Mouse (Mus musculus): ENCODE measurements around the gene G6pc2.
A peak's percentile ranks its signal among the peaks of the same experiment; 100 is the strongest.

Gene G6pc2

DNA sequence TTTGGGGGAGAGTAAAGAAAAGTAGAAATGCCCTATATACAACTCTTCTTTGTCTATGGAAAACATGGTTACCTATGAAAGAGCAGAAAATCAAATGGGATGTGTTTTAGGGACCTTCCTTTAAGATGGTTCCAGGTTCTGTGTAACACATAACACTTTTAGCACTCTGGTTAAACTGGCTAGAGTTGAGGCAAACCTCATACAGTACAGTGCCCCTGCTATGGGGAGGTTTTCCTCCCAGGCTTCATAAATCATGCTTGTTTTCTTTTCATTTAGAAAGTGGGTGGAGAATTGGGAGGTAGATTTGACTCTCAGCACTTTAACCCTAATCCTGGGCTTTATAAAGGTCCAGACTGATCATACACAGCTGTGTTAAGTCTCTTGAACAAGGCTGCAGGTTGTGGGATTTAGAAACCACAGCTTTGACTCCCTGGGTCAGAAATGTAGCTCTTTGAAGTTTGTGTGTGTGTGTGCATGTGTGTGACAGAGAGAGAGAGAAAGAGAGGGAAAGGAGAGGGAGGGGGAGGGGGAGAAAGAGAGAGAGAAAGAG, 53.3 kb downstream of the G6pc2 start:
- peaks cover 13% of the 10 kb centered on the region for H3K9me3 ChIP-seq (ENCODE audit: low read length)
- H3K36me3 ChIP-seq (ENCODE audit: insufficient read depth, low read length), result no peaks in the 10 kb centered on the region
- TF ChIP-seq NANOG (IDR thresholded peaks at IDR 0.05; ENCODE audit: borderline replicate concordance, low read length) (no peak), POU5F1 (IDR thresholded peaks at IDR 0.05; ENCODE audit: borderline replicate concordance, low read length) (no peak), CTCF (conservative IDR thresholded peaks at IDR 0.05; ENCODE audit: low read length) (no peak)
- H3K27me3 ChIP-seq (ENCODE audit: insufficient read depth, low read length), result no peaks in the 10 kb centered on the region
- no peaks in the 10 kb centered on the region for H3K4me1 ChIP-seq (replicated peaks; ENCODE audit: low read depth, low read length)
- no peak overlapping the region for H3K4me3 ChIP-seq (replicated peaks; ENCODE audit: low read length)

DNA sequence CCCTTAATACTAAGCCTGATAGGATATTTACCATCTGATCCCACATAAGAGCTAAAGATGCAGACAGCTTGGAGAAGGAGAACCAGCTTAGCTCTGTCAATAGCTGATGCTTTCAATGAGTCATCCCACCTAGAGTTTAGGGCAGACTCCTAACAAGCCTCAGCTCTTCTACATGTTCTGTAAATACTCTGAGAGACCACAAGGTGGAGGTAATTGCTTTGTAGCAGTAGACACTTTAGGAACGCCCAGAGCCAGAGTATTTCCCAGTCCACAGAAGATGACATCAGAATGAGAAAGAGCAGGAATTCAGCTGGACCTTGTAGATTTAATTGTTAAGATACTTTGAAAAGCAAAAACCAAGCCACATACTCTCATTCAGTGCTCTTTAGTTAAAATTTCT, 65.0 kb downstream of the G6pc2 start:
- Histone ChIP-seq H3K36me3 (ENCODE audit: insufficient read depth, low read length) (no peaks in the 10 kb centered on the region), H3K4me1 (replicated peaks; ENCODE audit: low read depth, low read length) (no peaks in the 10 kb centered on the region), H3K9me3 (ENCODE audit: low read length) (no peaks in the 10 kb centered on the region), H3K4me3 (replicated peaks; ENCODE audit: low read length) (no peak overlapping the region), H3K27me3 (ENCODE audit: insufficient read depth, low read length) (no peaks in the 10 kb centered on the region)
- TF ChIP-seq NANOG (IDR thresholded peaks at IDR 0.05; ENCODE audit: borderline replicate concordance, low read length), result no peak
- TF ChIP-seq POU5F1 (IDR thresholded peaks at IDR 0.05; ENCODE audit: borderline replicate concordance, low read length), result no peak
- TF ChIP-seq CTCF (conservative IDR thresholded peaks at IDR 0.05; ENCODE audit: low read length), result peak; percentile 46
